Mouse (Mus musculus): Measurements from ENCODE around the gene Rusc1.

- TF ChIP-seq ELF1 (IDR thresholded peaks at IDR 0.05; ENCODE audit: low read depth, low read length) (no peak), CTCF (IDR thresholded peaks at IDR 0.05 in 2 of 3, conservative IDR thresholded peaks at IDR 0.05 in 1 of 3; ENCODE audit: control insufficient read depth in 1 of 3, insufficient read depth in 1 of 3, low read depth in 2 of 3, low read length in 3 of 3, poor library complexity in 1 of 3, severe bottlenecking in 1 of 3) (no peak), TCF12 (IDR thresholded peaks at IDR 0.05; ENCODE audit: low read depth, low read length) (no peak), ZKSCAN1 (IDR thresholded peaks at IDR 0.05; ENCODE audit: low read depth, low read length) (no peak), USF1 (IDR thresholded peaks at IDR 0.05; ENCODE audit: low read depth, low read length) (no peak), TBP (IDR thresholded peaks at IDR 0.05; ENCODE audit: low read depth, low read length) (no peak), RCOR1 (IDR thresholded peaks at IDR 0.05; ENCODE audit: low read depth, low read length) (no peak), NELFE (IDR thresholded peaks at IDR 0.05; ENCODE audit: low read depth, low read length) (no peak), MAX (IDR thresholded peaks at IDR 0.05; ENCODE audit: low read length) (no peak), EP300 (IDR thresholded peaks at IDR 0.05; ENCODE audit: low read depth in 1 of 2, low read length in 2 of 2) (no peak), SIN3A (IDR thresholded peaks at IDR 0.05; ENCODE audit: low read length) (no peak), GATA1 (IDR thresholded peaks at IDR 0.05; ENCODE audit: low read depth, low read length) (no peak), POLR2AphosphoS2 (IDR thresholded peaks at IDR 0.05; ENCODE audit: low read length) (no peak), POLR2A (IDR thresholded peaks at IDR 0.05; ENCODE audit: control insufficient read depth in 1 of 2, insufficient read depth in 1 of 2, low read depth in 1 of 2, low read length in 2 of 2, poor library complexity in 1 of 2) (no peak)
Observed at GRCm38 (mm10) chr3:89077383-89077782, 15.7 kb downstream of the Rusc1 start.
